Mouse (Mus musculus): ENCODE measurements around the gene Slc27a4.

Slc27a4 gene

GRCm38 (mm10) chr2:29820025-29820817, 17.8 kb downstream of the Slc27a4 start, which contains the start of gene Urm1:
Urm1 (plus strand) TSS chr2:29820075.
- peak; percentile 44 to 53 for DNase-seq (ENCODE audit: low spot score in 2 of 2)

- DNase-seq (ENCODE audit: low spot score in 2 of 2): no peak
Observed at GRCm38 (mm10) chr2:29826318-29826925, 24.0 kb downstream of the Slc27a4 start.

GRCm38 (mm10) chr2:29826926-29827708, 24.7 kb downstream of the Slc27a4 start:
- DNase-seq (ENCODE audit: low spot score in 2 of 2): peak; percentile 94 to 96

- no peak for DNase-seq (ENCODE audit: low spot score in 2 of 2)
Observed at GRCm38 (mm10) chr2:29827709-29828024, 25.2 kb downstream of the Slc27a4 start.

- DNase-seq (ENCODE audit: low spot score in 2 of 2): no peak
Observed at GRCm38 (mm10) chr2:29831106-29831505, 28.7 kb downstream of the Slc27a4 start.

- no peak for DNase-seq (ENCODE audit: low spot score in 2 of 2)
Observed at GRCm38 (mm10) chr2:29833796-29834195, 31.4 kb downstream of the Slc27a4 start.

- DNase-seq (ENCODE audit: low spot score in 2 of 2): no peak
Observed at GRCm38 (mm10) chr2:29835391-29835899, 33.0 kb downstream of the Slc27a4 start.

GRCm38 (mm10) chr2:29839460-29839859, 37.0 kb downstream of the Slc27a4 start:
- DNase-seq (ENCODE audit: low spot score in 2 of 2): no peak

- no peak for DNase-seq (ENCODE audit: low spot score in 2 of 2)
Observed at GRCm38 (mm10) chr2:29843231-29844105, 41.0 kb downstream of the Slc27a4 start.

- no peak for DNase-seq (ENCODE audit: low spot score in 2 of 2)
Observed at GRCm38 (mm10) chr2:29844115-29844514, 41.7 kb downstream of the Slc27a4 start.

- DNase-seq (ENCODE audit: low spot score in 2 of 2): no peak
Observed at GRCm38 (mm10) chr2:29844661-29845060, 42.2 kb downstream of the Slc27a4 start.

- DNase-seq (ENCODE audit: low spot score in 2 of 2): no peak
Observed at GRCm38 (mm10) chr2:29845636-29846035, 43.2 kb downstream of the Slc27a4 start.

- DNase-seq (ENCODE audit: low spot score in 2 of 2): no peak
Observed at GRCm38 (mm10) chr2:29846061-29846853, 43.8 kb downstream of the Slc27a4 start.

GRCm38 (mm10) chr2:29846911-29847310, 44.5 kb downstream of the Slc27a4 start:
- DNase-seq (ENCODE audit: low spot score in 2 of 2): no peak

GRCm38 (mm10) chr2:29849041-29849440, 46.6 kb downstream of the Slc27a4 start:
- DNase-seq (ENCODE audit: low spot score in 2 of 2): no peak

- no peak for DNase-seq (ENCODE audit: low spot score in 2 of 2)
Observed at GRCm38 (mm10) chr2:29849841-29850480, 47.5 kb downstream of the Slc27a4 start.

GRCm38 (mm10) chr2:29852957-29853485, 50.6 kb downstream of the Slc27a4 start:
- no peak for DNase-seq (ENCODE audit: low spot score in 2 of 2)

- DNase-seq (ENCODE audit: low spot score in 2 of 2): no peak
Observed at GRCm38 (mm10) chr2:29853736-29854135, 51.3 kb downstream of the Slc27a4 start.

- no peak for DNase-seq (ENCODE audit: low spot score in 2 of 2)
Observed at GRCm38 (mm10) chr2:29855585-29856210, 53.3 kb downstream of the Slc27a4 start.
